Mouse (Mus musculus) lung, embryonic 14.5 days (tissue): ENCODE measurements around the gene Man1c1. TPM values are rescaled to one million over a fixed set of nuclear protein-coding genes. Genes with fewer than 3 reads are reported as not detected.

Source experiments
- ATAC-seq: fragments of 200-750 bp; cut with Nextera tagmentation; 2 replicates; pipeline ENCODE4 v1.8.0; 2017; ENCODE audit warnings: mild to moderate bottlenecking, moderate TSS enrichment, moderate library complexity; ENCODE audit not compliant: insufficient read depth
- DNase-seq: peaks from one replicate; pipeline ENCODE4 v3.0.0-alpha.2; 2015
- H3K27ac ChIP-seq: fragments of 300-500 bp; sonication (generic); 2 replicates; pipeline ENCODE4 v1.5.1; 2014; ENCODE audit warnings: low read depth, mild to moderate bottlenecking, moderate library complexity
- H3K27me3 ChIP-seq: fragments of 300-500 bp; sonication (generic); 2 replicates; pipeline ENCODE4 v1.6.1; 2014; ENCODE audit warnings: low read length, control low read depth; ENCODE audit not compliant: insufficient read depth
- H3K36me3 ChIP-seq: fragments of 300-500 bp; sonication (generic); 2 replicates; pipeline ENCODE4 v1.6.1; 2014; ENCODE audit warnings: control low read depth; ENCODE audit not compliant: insufficient read depth
- H3K4me1 ChIP-seq: fragments of 300-500 bp; sonication (generic); 2 replicates; pipeline ENCODE4 v1.6.1; 2014; ENCODE audit warnings: antibody characterized with exemption, control low read depth; ENCODE audit not compliant: insufficient read depth
- H3K4me2 ChIP-seq: fragments of 300-500 bp; sonication (generic); 2 replicates; pipeline ENCODE4 v1.6.1; 2014; ENCODE audit warnings: mild to moderate bottlenecking
- H3K4me3 ChIP-seq: fragments of 300-500 bp; sonication (generic); 2 replicates; pipeline ENCODE4 v1.5.1; 2014; ENCODE audit warnings: low read depth, low read length
- H3K9ac ChIP-seq: fragments of 300-500 bp; sonication (generic); 2 replicates; pipeline ENCODE4 v1.6.1; 2014
- H3K9me3 ChIP-seq: fragments of 300-500 bp; sonication (generic); 2 replicates; pipeline ENCODE4 v1.6.1; 2016; ENCODE audit warnings: low read depth, low read length, control low read depth
- CTCF ChIP-seq: IDR thresholded peaks from 2 replicates; pipeline ENCODE4 v1.5.1; 2016; ENCODE audit warnings: antibody characterized with exemption, low read depth
- WGBS: fragments of 180-500 bp; shearing (Covaris S2); extraction: QIAGEN DNeasy Blood & Tissue Kit; methylation state at CpG from one replicate; pipeline ENCODE4 v1.1.7; 2014; 5-methylcytosine and 5-hydroxymethylcytosine counted together
- polyA plus RNA-seq: library from polyadenylated mRNA; unstranded; fragments of >200 nt; fragmentation: Nextera tagmentation; extraction: Ambion mirVana; gene quantifications from 2 replicates; pipeline ENCODE4 v1.2.1, GENCODE M21; 2014

The Man1c1 gene
- polyA plus RNA-seq, 1 experiment from 2014 or later: 3.3 TPM

DNA sequence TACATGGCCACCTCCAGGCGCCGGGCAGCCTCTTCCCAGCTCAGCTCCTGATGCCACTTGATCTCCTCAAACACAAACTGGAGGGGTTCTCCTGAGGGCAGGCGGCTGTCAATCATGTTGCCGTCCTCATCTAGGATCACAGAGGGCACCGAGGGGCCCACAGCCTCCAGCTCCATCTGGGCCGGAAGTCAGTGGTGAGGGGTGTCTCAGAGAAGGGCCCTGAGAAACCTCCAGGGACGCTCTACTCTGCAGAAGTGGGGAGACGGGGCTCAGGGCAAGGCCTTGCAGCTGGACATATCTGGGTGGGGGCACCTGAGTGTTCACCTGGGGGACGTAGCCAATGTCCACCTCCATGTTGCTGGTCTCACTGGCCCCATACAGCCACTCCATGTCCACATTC lies 161.4 kb downstream of the Man1c1 start:
- Histone ChIP-seq H3K9me3 (no peaks in the 10 kb centered on the region), H3K27me3 (no peaks in the 10 kb centered on the region), H3K4me2 (no peak overlapping the region), H3K36me3 (peaks cover 88% of the 10 kb centered on the region), H3K4me1 (no peaks in the 10 kb centered on the region), H3K9ac (no peak overlapping the region), H3K27ac (no peak overlapping the region), H3K4me3 (no peak overlapping the region)
- DNase-seq (no peak), ATAC-seq (no peak; the same call in 1 of the 2 replicates)
- TF ChIP-seq CTCF: no peak
- 90% methylated on average over 9 of the region's 9 CpGs for WGBS

DNA sequence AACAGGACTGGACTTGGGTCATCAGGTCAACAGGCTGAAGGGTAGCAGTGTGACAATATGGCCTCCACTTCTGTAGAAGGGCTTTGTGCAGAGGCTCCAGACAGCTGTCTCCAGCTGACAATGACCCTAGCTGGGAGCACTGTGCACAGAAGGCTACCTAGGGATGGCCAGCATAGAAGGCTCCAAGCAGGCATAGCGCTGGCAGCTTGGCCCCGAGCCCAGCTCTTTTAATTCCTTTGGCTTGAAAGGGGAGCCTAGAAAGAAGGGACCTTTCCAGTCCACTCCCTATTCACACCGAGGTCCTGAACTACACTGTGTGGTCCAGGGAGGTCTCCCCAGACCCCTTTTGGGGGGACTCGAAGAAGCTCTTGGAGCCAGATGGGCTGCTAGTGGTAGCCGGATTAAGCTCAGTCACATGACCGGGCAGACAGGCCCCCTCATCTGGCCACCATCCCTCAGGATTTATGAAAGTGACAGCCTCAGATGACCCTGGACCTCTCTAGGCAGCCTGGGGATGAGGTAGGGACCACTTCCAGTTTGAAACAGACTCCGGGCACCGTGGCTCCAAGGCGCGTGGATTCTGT lies 165.0 kb downstream of the Man1c1 start:
- H3K27me3 ChIP-seq: no peaks in the 10 kb centered on the region
- DNase-seq (no peak), ATAC-seq (no peak)
- WGBS: 86% methylated on average over 10 of the region's 10 CpGs
- H3K36me3 ChIP-seq: peaks cover 52% of the 10 kb centered on the region
- H3K4me1 ChIP-seq: no peaks in the 10 kb centered on the region
- TF ChIP-seq CTCF: no peak
- no peak overlapping the region for H3K27ac ChIP-seq
- no peak overlapping the region for H3K9ac ChIP-seq
- H3K4me3 ChIP-seq: no peak overlapping the region
- no peaks in the 10 kb centered on the region for H3K9me3 ChIP-seq
- no peak overlapping the region for H3K4me2 ChIP-seq

DNA sequence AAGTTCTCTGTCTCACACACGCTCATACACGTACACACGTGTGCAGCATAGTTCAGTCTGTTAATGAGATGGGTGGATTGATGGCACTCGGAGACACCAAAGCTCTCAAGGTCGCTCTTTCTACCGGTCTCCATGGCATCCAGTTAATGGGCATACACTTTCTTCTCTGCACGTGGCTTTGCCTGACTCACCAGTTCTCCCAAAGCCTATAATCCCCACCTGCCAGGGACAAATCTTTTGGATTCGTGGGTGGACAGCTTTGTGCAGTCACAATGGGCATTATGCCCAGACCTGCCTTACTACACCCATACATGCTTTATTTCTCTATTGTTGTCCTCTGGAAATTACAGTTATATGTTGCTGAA lies 168.3 kb downstream of the Man1c1 start:
- no peaks in the 10 kb centered on the region for H3K4me1 ChIP-seq
- H3K4me2 ChIP-seq: peak overlapping the region; percentile 88
- no peaks in the 10 kb centered on the region for H3K9me3 ChIP-seq
- 12% methylated on average over 8 of the region's 8 CpGs for WGBS
- H3K4me3 ChIP-seq: peak overlapping the region; percentile 94
- no peak for ATAC-seq
- peak; percentile 28 for DNase-seq
- H3K27me3 ChIP-seq: no peaks in the 10 kb centered on the region
- H3K27ac ChIP-seq: peak overlapping the region; percentile 90; the same call in 1 of the 2 replicates
- TF ChIP-seq CTCF: no peak
- H3K36me3 ChIP-seq: peaks cover 33% of the 10 kb centered on the region
- H3K9ac ChIP-seq: peak overlapping the region; percentile 51

DNA sequence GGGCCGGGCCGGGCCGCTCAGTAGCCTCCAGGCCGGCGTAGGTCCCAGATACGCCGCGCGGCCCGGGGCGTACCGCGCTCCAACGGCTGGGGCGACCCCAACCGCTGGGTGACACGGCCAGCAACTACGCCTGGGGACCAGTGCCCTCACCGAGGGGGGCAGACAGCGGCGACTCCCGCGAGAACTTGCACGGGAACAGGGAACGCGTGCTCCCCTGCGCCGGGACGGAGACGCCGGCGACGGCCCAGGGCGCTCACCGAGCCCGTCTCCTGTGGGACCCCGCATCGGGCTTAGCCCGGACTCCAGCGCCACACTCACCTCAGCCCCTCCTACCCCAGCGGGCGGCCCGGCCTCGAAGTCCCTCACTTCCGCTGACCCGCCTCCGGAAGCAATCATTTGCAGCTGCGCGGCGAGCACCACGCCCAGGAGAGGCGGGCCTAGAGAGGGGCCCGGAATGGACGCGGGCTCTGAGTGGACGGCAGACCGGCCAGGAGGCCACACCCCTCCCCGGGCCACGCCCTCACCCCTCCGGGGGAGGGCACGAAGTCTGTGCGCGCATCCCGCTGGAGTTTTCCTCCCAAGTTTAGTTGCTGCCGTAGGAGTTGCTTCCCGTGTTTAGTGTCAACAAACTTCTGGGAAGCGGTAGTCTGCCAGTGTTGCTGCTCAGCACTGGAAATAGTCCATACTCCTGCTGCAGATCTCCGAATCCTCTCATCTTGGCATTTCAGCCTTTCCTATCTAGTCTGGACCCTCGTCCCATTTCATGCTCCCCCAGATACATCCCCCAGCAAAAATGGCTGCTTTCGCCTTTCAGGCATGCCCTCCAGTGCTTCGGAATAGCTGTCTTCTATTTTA lies 168.9 kb downstream of the Man1c1 start, which contains the start of gene Mtfr1l:
Mtfr1l (minus strand) TSS at position 456 of the 855 bp plus-strand sequence.
- Histone ChIP-seq H3K4me3 (peak within 1 kb of the TSS; percentile 94), H3K27ac (peak within 1 kb of the TSS; percentile 90), H3K27me3 (no peaks in the 10 kb centered on the region), H3K4me2 (peak within 1 kb of the TSS; percentile 88), H3K36me3 (peaks cover 33% of the 10 kb centered on the region), H3K9me3 (no peaks in the 10 kb centered on the region), H3K9ac (peak within 1 kb of the TSS; percentile 75), H3K4me1 (no peaks in the 10 kb centered on the region)
- DNase-seq: peak; percentile 99
- under 1% methylated on average over 69 of the region's 71 CpGs for WGBS
- TF ChIP-seq CTCF: no peak
- ATAC-seq: peak; percentile 98

DNA sequence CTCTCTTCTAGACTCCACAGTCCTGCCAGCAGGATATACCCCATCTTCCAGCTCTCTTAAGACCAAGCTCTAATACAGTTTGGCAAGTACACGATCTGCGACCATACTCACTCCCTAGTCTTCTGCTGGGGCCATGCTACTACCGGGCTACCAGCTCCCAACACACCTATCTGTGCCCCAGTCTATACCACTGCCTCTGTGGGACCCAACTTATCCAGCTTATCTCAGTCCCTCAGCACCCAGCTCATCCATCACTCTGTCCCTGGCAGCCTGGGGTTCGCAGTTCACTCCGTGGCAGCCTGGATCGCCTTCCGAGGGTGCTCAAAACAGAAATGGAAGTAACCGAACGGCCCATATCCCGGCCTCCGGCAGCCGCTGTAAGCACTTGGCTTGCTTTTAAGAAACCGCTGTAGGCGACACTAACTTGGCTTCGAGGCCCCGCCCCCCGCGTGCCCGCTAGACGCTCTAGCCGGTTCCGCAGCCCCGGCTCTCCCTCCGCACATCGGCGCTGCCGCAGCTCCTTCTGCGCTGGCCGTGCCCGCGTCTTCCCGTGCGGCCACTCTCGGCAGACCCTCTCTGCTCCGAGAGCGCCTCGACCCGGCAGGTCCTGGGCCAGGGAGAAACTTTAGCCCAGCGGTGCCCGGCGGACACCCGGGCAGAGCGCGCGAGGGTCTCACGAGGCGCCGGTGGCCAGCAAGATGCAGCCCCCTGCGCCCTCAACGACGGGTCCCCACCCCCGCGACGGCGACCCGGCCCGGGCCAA lies 169.8 kb downstream of the Man1c1 start:
- H3K27me3 ChIP-seq: no peaks in the 10 kb centered on the region
- under 1% methylated on average over 57 of the region's 57 CpGs for WGBS
- no peaks in the 10 kb centered on the region for H3K9me3 ChIP-seq
- H3K4me3 ChIP-seq: peak overlapping the region; percentile 94
- H3K9ac ChIP-seq: peak overlapping the region; percentile 75
- peak; percentile 85 for DNase-seq
- H3K4me2 ChIP-seq: peak overlapping the region; percentile 88
- ATAC-seq: peak; percentile 5; the same call in 1 of the 2 replicates
- peaks cover 33% of the 10 kb centered on the region for H3K36me3 ChIP-seq
- TF ChIP-seq CTCF: no peak
- peak overlapping the region; percentile 90 for H3K27ac ChIP-seq
- no peaks in the 10 kb centered on the region for H3K4me1 ChIP-seq

DNA sequence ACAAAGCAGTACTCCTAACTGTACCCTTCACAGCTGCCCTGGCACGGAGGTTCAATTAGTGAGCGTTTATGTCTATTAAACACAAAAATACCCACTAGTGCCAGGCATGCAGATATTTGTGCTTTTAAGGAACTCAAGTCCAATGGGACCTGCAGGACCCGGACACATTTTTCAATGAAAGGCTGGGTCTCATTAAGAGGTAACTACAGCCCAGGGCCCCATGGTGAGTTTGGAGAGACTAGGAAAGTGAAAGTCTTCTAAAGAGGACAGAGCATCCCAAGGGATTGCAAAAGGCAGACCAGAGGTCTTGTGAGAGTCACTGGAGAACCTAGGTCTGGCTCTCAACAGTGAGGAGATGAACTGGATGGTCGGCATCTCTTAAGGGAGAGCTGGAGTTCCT lies 170.7 kb downstream of the Man1c1 start:
- Histone ChIP-seq H3K4me1 (no peaks in the 10 kb centered on the region), H3K4me3 (peak overlapping the region; percentile 94; the same call in 1 of the 2 replicates)
- WGBS: 78% methylated on average over 4 of the region's 4 CpGs

DNA sequence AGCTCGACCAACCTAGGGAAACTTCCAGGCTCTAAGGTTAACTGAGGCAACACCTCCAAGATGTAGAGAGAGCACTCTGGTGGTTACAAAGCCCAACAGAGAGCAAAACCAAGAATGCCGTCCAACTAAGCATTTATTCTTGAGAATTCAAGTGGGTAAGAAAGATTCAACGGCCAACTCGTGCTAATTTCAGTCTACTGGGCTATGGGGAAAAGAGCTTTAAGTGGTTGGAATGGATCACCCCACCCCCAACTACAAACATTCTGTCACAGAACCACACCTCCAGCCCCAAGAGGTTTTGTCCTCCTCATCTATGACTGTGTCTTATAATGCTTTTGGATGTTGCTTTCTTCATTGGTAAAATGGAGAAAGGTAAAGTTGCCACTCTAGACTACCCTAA lies 171.2 kb downstream of the Man1c1 start:
- Histone ChIP-seq H3K4me2 (no peak overlapping the region), H3K9ac (no peak overlapping the region), H3K9me3 (no peaks in the 10 kb centered on the region), H3K27ac (no peak overlapping the region), H3K27me3 (no peaks in the 10 kb centered on the region), H3K4me1 (no peaks in the 10 kb centered on the region), H3K4me3 (no peak overlapping the region), H3K36me3 (peaks cover 35% of the 10 kb centered on the region)
- ATAC-seq (no peak), DNase-seq (no peak)
- WGBS: 59% methylated on average over 4 of the region's 4 CpGs
- TF ChIP-seq CTCF: no peak

More for the DNA sequence above, 170.7 kb downstream of the Man1c1 start:
- Histone ChIP-seq H3K27ac (no peak overlapping the region), H3K9ac (peak overlapping the region; percentile 75; the same call in 1 of the 2 replicates), H3K9me3 (no peaks in the 10 kb centered on the region), H3K27me3 (no peaks in the 10 kb centered on the region), H3K4me2 (peak overlapping the region; percentile 88), H3K36me3 (peaks cover 34% of the 10 kb centered on the region)
- no peak for ATAC-seq
- TF ChIP-seq CTCF: no peak
- no peak for DNase-seq
